Mouse (Mus musculus) lung, embryonic 16.5 days (tissue): Measurements from ENCODE around the gene Ttll13. TPM values are rescaled to one million over a fixed set of nuclear protein-coding genes. Genes with fewer than 3 reads are reported as not detected.
A peak's percentile ranks its signal among the peaks of the same experiment; 100 is the strongest.

Source experiments
- ATAC-seq: fragments of 200-750 bp; cut with Nextera tagmentation; 2 replicates; pipeline ENCODE4 v1.8.0; 2017; ENCODE audit warnings: low read depth, mild to moderate bottlenecking, moderate library complexity
- H3K27ac ChIP-seq: fragments of 300-500 bp; sonication (generic); 2 replicates; pipeline ENCODE4 v1.5.1; 2014; ENCODE audit warnings: mild to moderate bottlenecking, control low read depth, low read length
- H3K27me3 ChIP-seq: fragments of 300-500 bp; sonication (generic); 2 replicates; pipeline ENCODE4 v1.6.1; 2014; ENCODE audit warnings: low read depth, low read length, mixed read lengths; ENCODE audit not compliant: control insufficient read depth, insufficient read depth
- H3K36me3 ChIP-seq: fragments of 300-500 bp; sonication (generic); 2 replicates; pipeline ENCODE4 v1.6.1; 2014; ENCODE audit warnings: low read length; ENCODE audit not compliant: control insufficient read depth, insufficient read depth
- H3K4me1 ChIP-seq: fragments of 300-500 bp; sonication (generic); replicated peaks from 2 replicates; pipeline ENCODE4 v1.6.1; 2014; ENCODE audit warnings: low read length, mixed read lengths; ENCODE audit not compliant: control insufficient read depth, insufficient read depth
- H3K4me2 ChIP-seq: fragments of 300-500 bp; sonication (generic); 2 replicates; pipeline ENCODE4 v1.6.1; 2014; ENCODE audit warnings: low read depth, low read length, control low read depth
- H3K4me3 ChIP-seq: fragments of 300-500 bp; sonication (generic); 2 replicates; pipeline ENCODE4 v1.5.1; 2014; ENCODE audit warnings: mild to moderate bottlenecking, low read length, control low read depth
- H3K9ac ChIP-seq: fragments of 300-500 bp; sonication (generic); 2 replicates; pipeline ENCODE4 v1.6.1; 2014; ENCODE audit warnings: low read length, control low read depth
- H3K9me3 ChIP-seq: fragments of 300-500 bp; sonication (generic); 2 replicates; pipeline ENCODE4 v1.6.1; 2016; ENCODE audit warnings: low read length; ENCODE audit not compliant: control insufficient read depth
- WGBS: fragments of 180-500 bp; shearing (Covaris S2); extraction: QIAGEN DNeasy Blood & Tissue Kit; methylation state at CpG from one replicate; pipeline ENCODE4 v1.1.7; 2014; 5-methylcytosine and 5-hydroxymethylcytosine counted together
- polyA plus RNA-seq: library from polyadenylated mRNA; unstranded; fragments of >200 nt; fragmentation: Nextera tagmentation; extraction: Ambion mirVana; gene quantifications from 2 replicates; pipeline ENCODE4 v1.2.1, GENCODE M21; 2015

Gene Ttll13
- polyA plus RNA-seq, 1 experiment from 2014 or later, result 1.1 TPM

DNA sequence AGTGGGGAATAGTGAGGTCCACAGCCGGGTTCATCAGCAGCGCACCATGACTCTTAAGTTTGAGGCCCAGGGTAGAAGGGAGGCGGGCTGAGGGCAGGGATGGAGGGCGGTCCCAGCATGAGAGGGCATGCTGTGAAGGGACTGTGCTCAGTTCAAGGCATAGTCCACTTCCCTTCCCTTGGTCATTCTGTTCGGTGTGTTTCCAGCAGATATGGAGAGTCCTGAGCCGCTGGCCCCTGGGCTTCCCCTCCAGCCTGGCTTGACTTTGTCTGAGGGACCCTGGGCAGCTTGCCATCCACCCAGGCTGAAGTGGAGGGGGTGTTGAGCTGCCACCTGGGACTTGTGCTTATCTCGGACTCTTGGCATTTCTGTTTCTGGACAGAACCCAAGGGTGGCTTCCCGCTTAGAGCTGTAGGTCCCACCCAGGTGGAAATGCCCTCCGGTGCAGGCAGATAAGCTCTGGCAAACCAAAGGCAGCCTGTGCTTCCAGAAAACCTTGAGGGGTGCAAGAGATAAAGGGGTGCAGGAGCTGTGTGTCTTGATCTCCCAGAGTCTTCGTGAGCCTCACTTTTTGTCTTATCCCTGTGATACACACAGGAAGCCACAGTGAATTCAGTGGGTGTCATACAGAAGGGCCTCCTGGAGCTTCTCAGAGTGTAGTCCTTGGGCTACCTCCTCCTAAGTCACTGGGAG is 37.3 kb upstream of the Ttll13 start:
- WGBS, result 38% methylated on average over 10 of the region's 10 CpGs
- ATAC-seq, result peak; percentile 82
- Histone ChIP-seq H3K9me3 (no peaks in the 10 kb centered on the region), H3K4me3 (no peak overlapping the region), H3K4me2 (no peak overlapping the region), H3K27me3 (no peaks in the 10 kb centered on the region), H3K4me1 (peaks cover 25% of the 10 kb centered on the region), H3K27ac (peak overlapping the region; percentile 88), H3K36me3 (0 out of 2 replicates have a peak, but pooled peaks cover 3% of the 10 kb centered on the region), H3K9ac (no peak overlapping the region)

DNA sequence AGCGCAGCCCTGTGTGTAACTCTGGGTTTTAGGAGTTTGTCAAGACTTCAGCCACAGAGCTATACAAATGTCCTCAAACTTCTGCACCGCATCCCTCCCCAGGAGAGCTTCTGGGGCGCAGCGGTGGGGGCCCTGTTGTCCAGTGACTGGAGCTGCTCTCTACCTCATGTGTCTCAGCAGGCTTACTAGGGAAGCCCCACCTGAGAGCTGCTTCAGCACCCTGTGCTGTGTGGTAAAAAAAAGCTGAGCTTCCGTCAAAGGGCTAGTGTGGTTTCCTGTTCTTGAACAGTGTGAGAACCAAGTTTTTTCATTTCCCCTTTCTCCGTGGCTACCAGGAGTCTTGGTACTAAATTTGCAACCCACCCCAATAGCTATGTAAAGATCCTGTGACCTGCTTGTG is 36.5 kb upstream of the Ttll13 start:
- no peaks in the 10 kb centered on the region for H3K9me3 ChIP-seq
- no peak overlapping the region for H3K4me2 ChIP-seq
- WGBS, result 65% methylated on average over 6 of the region's 6 CpGs

DNA sequence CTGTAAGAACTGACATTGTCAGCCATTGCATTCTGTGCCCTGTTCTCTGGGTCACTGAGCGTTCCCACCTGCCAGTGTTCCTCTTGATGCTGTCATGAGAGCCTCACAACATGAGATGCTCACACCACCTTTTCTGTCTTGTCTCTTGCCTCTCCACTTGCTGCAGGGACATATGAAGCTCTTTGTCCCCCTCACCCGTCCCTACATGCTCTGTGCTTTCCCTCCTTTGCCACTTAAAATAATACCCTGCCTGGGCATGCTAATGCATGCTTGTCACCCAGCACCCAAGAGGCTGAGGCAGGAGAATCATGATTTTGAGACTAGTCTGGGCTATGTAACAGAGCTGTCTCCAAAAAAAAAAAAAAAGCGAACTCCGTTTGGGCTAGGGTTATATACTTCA is 35.2 kb upstream of the Ttll13 start:
- Histone ChIP-seq H3K9me3 (no peaks in the 10 kb centered on the region), H3K36me3 (0 out of 2 replicates have a peak, but pooled peaks cover 6% of the 10 kb centered on the region), H3K4me2 (no peak overlapping the region), H3K27ac (no peak overlapping the region), H3K4me3 (no peak overlapping the region), H3K27me3 (no peaks in the 10 kb centered on the region), H3K4me1 (peaks cover 25% of the 10 kb centered on the region), H3K9ac (no peak overlapping the region)
- no peak for ATAC-seq
- 83% methylated on average over 4 of the region's 4 CpGs for WGBS

More for the DNA sequence above, 36.5 kb upstream of the Ttll13 start:
- H3K27ac ChIP-seq, result peak overlapping the region; percentile 88
- H3K36me3 ChIP-seq, result 0 out of 2 replicates have a peak, but pooled peaks cover 3% of the 10 kb centered on the region
- H3K9ac ChIP-seq, result no peak overlapping the region
- no peak for ATAC-seq
- no peaks in the 10 kb centered on the region for H3K27me3 ChIP-seq
- H3K4me1 ChIP-seq, result peaks cover 25% of the 10 kb centered on the region
- H3K4me3 ChIP-seq, result no peak overlapping the region

DNA sequence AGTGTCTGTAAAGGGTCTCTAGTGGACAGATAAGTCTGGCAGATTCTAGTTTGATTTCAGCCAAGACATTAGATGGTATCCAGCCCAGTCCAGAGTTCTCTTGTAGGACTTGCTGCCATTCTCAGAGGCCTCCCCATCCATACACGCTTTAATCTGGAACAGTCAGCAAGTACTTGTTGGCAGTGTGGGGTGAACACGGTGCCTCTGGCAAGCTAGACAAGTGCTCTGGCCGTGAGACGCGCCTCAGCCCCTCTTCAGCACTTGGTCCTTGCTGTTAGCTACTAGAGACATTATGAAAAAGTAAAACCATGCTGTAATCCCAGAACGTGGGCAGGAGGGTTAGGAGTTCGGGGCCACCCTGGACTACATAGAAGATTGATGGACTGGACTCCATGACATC is 32.6 kb upstream of the Ttll13 start:
- H3K4me2 ChIP-seq, result no peak overlapping the region
- H3K4me3 ChIP-seq, result no peak overlapping the region
- H3K9me3 ChIP-seq, result no peaks in the 10 kb centered on the region
- no peak overlapping the region for H3K9ac ChIP-seq
- peaks cover 5% of the 10 kb centered on the region for H3K4me1 ChIP-seq
- no peaks in the 10 kb centered on the region for H3K27me3 ChIP-seq
- peaks cover 6% of the 10 kb centered on the region; the same call in 1 of the 2 replicates for H3K36me3 ChIP-seq
- ATAC-seq, result no peak
- WGBS, result 88% methylated on average over 7 of the region's 7 CpGs
- H3K27ac ChIP-seq, result no peak overlapping the region

DNA sequence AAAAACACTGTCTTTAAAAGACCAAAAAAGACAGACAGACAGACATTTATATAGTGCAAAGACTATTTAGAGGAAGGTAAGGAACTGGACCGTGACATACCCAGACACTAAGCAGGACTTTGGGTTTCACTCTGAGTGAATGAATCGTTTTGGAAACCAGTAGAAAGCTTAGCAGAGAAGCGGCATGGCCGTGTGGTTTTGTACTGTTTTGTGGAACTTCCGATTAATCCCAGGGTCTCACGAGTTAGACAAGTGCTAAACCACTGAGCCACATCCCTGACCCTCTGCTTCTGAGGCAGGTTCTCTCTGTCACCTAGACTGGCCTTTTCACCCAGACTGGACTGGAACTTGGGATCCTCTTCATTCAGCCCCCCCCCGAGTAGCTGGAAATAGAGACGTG is 31.7 kb upstream of the Ttll13 start:
- H3K27ac ChIP-seq, result no peak overlapping the region
- H3K9me3 ChIP-seq, result no peaks in the 10 kb centered on the region
- H3K4me2 ChIP-seq, result no peak overlapping the region
- no peak overlapping the region for H3K9ac ChIP-seq
- no peaks in the 10 kb centered on the region for H3K27me3 ChIP-seq
- H3K4me1 ChIP-seq, result peaks cover 2% of the 10 kb centered on the region
- whole genome bisulfite sequencing, result 77% methylated on average over 8 of the region's 8 CpGs
- no peak for ATAC-seq
- H3K36me3 ChIP-seq, result peaks cover 12% of the 10 kb centered on the region
- no peak overlapping the region for H3K4me3 ChIP-seq

DNA sequence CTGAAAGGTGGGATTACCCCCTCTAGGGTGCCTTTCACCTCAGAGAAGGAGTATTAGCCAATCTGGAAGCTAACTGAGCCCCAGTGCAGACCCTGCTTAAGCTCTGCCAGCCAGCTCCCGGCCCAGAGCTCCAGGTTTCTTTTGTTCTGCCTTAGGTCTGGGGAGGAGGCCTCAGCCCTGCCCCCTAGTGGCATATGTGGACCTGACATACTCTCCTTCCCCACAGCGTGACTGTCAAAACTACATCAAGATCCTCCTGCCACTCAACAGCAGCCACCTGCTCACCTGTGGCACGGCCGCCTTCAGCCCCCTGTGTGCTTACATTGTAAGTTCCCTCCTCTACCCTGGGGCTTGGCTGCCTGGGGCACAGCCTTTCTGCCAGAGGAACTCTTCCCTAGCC is 30.8 kb upstream of the Ttll13 start:
- Histone ChIP-seq H3K27me3 (no peaks in the 10 kb centered on the region), H3K27ac (no peak overlapping the region), H3K9me3 (no peaks in the 10 kb centered on the region), H3K9ac (peak overlapping the region; percentile 39; the same call in 1 of the 2 replicates), H3K4me1 (no peaks in the 10 kb centered on the region), H3K4me2 (no peak overlapping the region), H3K36me3 (peaks cover 17% of the 10 kb centered on the region), H3K4me3 (no peak overlapping the region)
- ATAC-seq, result peak; percentile 83
- WGBS, result 24% methylated on average over 4 of the region's 4 CpGs

DNA sequence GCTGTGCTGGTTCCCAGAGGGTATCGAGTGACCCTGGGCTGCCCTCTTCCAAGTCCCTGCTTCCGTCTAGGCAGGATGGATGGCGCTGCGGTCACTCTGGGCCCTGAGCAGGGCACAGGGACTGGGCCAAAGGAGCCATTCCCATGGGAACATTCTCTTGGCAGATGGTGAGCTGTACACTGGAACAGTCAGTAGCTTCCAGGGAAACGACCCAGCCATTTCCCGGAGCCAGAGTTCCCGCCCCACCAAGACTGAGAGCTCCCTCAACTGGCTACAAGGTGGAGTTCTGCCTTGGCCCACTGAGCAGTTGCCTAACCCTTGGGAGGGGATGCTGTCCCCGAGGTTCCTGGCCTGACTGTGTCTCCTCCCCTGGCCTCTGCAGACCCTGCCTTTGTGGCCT is 29.6 kb upstream of the Ttll13 start:
- H3K4me3 ChIP-seq, result no peak overlapping the region
- no peaks in the 10 kb centered on the region for H3K9me3 ChIP-seq
- no peaks in the 10 kb centered on the region for H3K4me1 ChIP-seq
- H3K4me2 ChIP-seq, result no peak overlapping the region
- 81% methylated on average over 8 of the region's 8 CpGs for WGBS
- peaks cover 20% of the 10 kb centered on the region for H3K36me3 ChIP-seq
- H3K9ac ChIP-seq, result no peak overlapping the region
- peak; percentile 35 for ATAC-seq
- no peaks in the 10 kb centered on the region for H3K27me3 ChIP-seq
- H3K27ac ChIP-seq, result no peak overlapping the region

DNA sequence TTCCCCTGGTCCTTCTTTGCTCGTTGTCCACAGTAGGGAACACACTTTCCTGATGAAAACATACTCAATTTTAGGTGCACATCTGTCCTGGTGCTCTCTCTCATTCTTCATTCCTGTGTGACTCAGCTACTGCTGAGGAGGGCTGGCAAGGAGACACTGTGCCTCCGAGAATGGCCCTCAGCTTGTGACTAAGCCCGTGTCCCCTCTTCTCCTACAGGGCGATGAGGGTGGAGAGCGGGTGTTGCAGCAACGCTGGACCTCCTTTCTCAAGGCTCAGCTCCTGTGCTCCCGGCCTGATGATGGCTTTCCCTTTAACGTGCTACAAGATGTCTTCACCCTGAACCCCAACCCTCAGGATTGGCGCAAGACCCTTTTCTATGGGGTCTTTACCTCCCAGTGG is 27.5 kb upstream of the Ttll13 start:
- no peak overlapping the region for H3K4me2 ChIP-seq
- 87% methylated on average over 9 of the region's 9 CpGs for WGBS

DNA sequence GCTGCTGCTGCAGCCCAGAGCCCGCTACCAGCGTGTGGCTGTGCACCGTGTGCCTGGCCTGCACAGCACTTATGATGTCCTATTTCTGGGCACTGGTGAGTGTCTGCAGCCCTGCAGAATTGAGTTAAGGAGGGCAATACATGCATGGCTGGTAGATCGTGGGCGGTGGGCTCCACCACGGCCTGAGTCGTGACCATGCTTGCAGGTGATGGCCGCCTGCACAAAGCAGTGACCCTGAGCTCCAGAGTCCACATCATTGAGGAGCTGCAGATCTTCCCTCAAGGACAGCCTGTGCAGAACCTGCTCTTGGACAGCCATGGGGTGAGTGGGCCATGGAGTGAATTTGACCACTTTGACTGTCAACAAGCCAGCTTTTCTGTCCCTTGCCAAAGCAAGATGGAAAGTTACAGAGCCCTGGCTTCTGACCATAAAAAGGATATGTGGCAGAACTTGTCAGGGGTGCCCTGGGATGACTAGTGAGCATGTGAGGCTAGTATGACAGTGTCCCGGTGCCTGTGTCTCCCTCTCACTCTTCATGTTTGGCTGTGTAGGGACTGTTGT is 25.9 kb upstream of the Ttll13 start:
- H3K27ac ChIP-seq, result no peak overlapping the region
- H3K4me1 ChIP-seq, result no peaks in the 10 kb centered on the region
- no peaks in the 10 kb centered on the region for H3K27me3 ChIP-seq
- H3K9ac ChIP-seq, result no peak overlapping the region
- no peaks in the 10 kb centered on the region for H3K9me3 ChIP-seq
- WGBS, result 91% methylated on average over 9 of the region's 9 CpGs
- H3K36me3 ChIP-seq, result peaks cover 32% of the 10 kb centered on the region
- H3K4me2 ChIP-seq, result no peak overlapping the region
- no peak overlapping the region for H3K4me3 ChIP-seq
- no peak for ATAC-seq

More for the DNA sequence above, 27.5 kb upstream of the Ttll13 start:
- peaks cover 16% of the 10 kb centered on the region for H3K36me3 ChIP-seq
- no peak for ATAC-seq
- no peak overlapping the region for H3K27ac ChIP-seq
- no peak overlapping the region for H3K4me3 ChIP-seq
- H3K9ac ChIP-seq, result no peak overlapping the region
- H3K4me1 ChIP-seq, result no peaks in the 10 kb centered on the region
- no peaks in the 10 kb centered on the region for H3K9me3 ChIP-seq
- H3K27me3 ChIP-seq, result no peaks in the 10 kb centered on the region
